Mouse (Mus musculus) layer of hippocampus, adult 8-10 months (tissue): ENCODE results near the gene P4ha2. TPM values are rescaled to one million over a fixed set of nuclear protein-coding genes. Genes with fewer than 3 reads are reported as not detected.
A peak's percentile ranks its signal among the peaks of the same experiment; 100 is the strongest.
"Not testable (repeated sequence)": the region's sequence is repeated elsewhere in the genome, so short reads cannot be mapped to it uniquely, and the experiment has no call there.

Experiments used
- DNase-seq, 2 experiments: peaks; one replicate each; pipeline ENCODE4 v3.0.0; 2022; ENCODE audit warnings: low spot score in 2 of 2
- total RNA-seq, 4 experiments: library from RNA; stranded (reverse); gene quantifications; 2 replicates each; pipeline ENCODE4 v1.2.4; 2022

Gene P4ha2
- total RNA-seq, 4 experiments from 2014 or later, result 24.3 to 30.8 (median 26.7) TPM

- no peak for DNase-seq
Measured at GRCm38 (mm10) chr11:54134905-54135304, 35.0 kb downstream of the P4ha2 start.

DNA sequence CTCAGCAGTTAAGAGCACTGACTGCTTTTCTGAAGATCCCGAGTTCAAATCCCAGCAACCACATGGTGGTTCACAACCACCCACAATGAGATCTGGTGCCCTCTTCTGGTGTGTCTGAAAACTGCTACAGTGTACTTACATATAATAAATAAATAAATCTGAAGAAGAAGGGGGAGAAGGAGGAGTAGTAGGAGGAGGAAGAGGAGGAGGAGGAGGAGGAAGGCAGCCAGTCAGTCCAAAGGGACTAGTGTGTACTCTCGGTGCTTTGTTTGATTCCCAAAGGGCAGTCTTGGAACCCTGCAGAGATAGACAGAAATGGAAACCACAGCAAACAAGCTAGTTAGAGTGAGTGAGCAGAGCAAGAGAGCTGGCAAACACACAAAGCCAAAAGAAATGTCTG lies 40.3 kb downstream of the P4ha2 start:
- DNase-seq, result not testable (repeated sequence)

- no peak for DNase-seq
Measured at GRCm38 (mm10) chr11:54141200-54141971, 41.5 kb downstream of the P4ha2 start.

GRCm38 (mm10) chr11:54144886-54145285 lies 45.0 kb downstream of the P4ha2 start:
- DNase-seq, result peak in 1 of 2 experiments; percentile 60

GRCm38 (mm10) chr11:54145990-54146389 lies 46.1 kb downstream of the P4ha2 start:
- DNase-seq, result no peak

GRCm38 (mm10) chr11:54149791-54150465 lies 50.0 kb downstream of the P4ha2 start:
- DNase-seq, result no peak

GRCm38 (mm10) chr11:54151141-54151540 lies 51.2 kb downstream of the P4ha2 start:
- no peak for DNase-seq

DNA sequence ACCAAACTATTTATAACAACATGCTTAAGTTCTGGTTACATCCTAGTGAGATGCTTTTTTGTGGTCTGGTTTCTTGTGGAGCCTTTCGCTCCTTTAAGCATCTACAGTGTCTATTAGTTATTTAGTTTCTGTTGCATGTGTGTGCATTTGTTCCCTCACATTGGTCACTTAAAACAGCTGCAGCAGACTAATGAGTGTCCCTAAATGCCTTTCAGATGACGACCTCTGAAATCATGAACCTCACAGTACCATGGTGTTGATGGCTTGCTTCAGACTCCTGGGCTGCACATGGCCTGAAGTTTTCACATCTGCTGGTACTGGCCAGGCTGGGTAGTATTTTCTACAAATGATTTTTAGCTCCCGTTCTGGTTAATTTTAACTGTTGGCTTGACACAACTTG lies 53.1 kb downstream of the P4ha2 start:
- DNase-seq, result no peak

DNA sequence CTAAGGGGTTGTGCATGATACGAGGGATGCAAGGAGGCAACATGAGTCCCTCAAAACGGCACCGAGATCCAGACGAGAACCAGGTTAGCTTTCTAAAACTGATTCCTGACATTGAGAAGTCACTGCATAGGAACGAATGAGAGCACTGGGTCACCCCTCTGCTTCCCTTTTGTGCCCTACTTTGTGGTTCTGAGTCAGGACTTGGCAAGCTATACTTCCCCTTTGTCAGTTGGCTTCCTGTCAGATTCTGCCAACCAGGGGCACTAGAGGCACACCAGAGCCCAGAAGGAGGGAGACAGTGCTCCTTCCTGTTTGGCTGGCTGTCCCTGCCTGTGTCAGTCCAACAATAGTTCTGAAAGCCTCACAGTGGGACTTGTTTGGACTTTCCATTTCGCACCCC lies 56.0 kb downstream of the P4ha2 start:
- DNase-seq, result peak; percentile 7 to 20

DNA sequence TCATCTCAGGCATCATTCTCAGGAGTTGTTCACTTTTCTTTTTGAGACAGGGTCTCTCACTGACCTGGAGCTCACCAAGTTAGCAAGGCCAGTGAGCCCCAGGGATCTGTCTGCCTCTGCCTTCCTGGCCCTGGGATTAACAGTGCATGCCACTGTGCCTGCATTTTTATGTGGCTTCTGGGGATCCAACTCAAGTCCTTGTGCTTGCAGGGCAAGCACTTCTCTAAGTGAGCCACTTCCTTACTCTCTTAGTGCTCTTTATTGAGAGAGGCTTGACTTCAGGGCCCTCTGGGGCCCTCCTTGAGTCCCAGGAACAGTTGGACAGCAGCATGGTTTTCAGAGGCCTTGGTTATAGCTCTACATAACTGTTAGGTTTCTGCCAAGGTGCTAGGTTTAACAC lies 56.6 kb downstream of the P4ha2 start:
- DNase-seq, result no peak

DNA sequence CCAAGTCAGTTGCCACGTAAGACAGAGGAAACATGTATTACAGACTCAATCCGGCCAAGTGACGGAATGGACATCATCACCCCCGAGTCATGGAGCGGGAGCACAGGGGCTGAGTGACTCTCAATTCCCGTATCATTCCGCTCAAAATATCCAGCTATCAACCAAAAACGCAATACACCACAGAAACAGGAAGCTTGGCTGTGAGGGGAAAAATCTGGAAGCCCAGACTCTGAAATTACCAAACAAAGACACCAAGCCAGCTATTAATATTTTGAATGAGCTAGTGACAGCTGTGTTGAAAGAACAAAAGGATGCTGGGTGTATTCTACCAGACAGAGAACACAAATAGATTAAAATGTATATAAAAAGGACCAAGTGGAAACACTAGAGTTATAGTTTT lies 57.7 kb downstream of the P4ha2 start:
- DNase-seq, result peak; percentile 15 to 26

DNA sequence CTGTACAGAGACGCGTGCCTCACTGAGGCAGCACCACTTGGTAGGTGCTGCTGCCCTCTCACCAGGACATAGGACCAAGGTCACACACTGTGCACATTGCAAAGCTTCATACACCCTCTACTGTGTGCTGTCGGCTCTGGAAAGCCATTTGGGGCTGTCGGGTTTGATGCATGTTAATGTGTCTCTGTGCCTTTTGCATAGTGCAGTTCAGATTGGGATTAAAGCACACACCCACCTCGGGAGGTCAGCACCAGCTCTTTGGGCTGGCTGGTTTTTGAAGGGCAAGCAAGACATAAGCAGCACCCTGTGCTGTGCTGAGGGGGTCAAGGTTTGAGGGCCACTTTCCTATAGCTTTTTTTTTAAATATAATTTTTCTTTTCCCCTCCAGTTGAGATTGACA lies 60.5 kb downstream of the P4ha2 start:
- DNase-seq, result no peak

DNA sequence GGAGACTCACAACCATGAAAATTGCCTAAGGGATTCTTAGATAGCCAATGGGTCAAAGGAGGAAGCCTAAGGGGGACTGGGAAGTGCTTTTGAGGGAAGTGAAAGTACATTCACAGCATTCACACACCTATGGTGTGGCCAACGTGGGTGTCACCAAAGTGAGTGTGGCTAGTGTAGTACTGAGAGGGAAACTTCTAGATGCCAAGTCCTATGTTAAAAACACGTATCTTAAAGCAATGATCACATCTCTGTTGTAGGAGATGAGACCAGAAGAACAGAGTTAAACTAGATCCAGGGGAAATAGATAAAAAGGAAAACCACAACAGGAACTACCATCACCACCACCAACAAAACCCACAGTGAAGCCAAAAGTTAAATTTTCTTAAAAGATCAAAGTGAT lies 61.0 kb downstream of the P4ha2 start:
- DNase-seq, result no peak

GRCm38 (mm10) chr11:54161514-54161913 lies 61.6 kb downstream of the P4ha2 start:
- no peak for DNase-seq

DNA sequence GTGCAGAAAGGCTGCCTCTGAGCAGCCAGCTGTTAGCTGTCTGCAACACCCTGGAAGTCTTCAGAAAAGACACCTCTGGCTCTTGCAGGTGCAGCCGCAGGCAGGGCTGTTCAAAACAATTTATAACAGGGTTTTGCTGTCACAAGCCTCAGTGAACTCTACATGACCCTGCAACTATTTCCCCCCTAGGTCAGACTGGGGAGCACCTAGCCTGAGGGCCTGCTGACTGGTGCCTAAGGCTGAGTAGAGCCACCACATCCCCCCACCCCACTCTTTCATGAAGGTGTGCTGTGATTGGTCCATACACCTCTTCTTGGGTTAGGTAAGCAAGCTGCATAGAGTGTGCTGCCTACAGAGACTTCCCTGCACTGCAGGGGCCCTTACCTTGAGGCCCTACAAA lies 63.1 kb downstream of the P4ha2 start:
- no peak for DNase-seq

- no peak for DNase-seq
Measured at GRCm38 (mm10) chr11:54169432-54170295, 69.8 kb downstream of the P4ha2 start.

DNA sequence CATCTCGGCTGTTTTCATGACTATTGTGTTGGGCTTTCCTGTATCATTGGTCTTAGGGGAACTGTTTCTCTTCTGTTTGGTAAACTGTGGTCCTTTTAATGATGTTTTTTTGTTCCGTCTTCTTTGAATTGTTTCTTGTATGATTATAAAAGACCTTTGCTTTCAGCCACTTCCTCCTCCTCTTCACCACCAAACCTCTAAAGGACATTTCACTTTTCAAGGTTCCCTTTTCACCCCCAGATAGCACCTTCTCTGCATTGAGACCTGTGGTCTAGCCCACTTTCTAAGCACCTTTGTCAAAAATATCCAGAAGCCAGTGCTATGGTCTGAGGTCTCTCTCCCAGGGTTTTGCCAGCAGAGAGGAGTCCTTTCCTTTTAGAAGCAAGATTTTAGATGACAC lies 71.3 kb downstream of the P4ha2 start:
- no peak for DNase-seq

DNA sequence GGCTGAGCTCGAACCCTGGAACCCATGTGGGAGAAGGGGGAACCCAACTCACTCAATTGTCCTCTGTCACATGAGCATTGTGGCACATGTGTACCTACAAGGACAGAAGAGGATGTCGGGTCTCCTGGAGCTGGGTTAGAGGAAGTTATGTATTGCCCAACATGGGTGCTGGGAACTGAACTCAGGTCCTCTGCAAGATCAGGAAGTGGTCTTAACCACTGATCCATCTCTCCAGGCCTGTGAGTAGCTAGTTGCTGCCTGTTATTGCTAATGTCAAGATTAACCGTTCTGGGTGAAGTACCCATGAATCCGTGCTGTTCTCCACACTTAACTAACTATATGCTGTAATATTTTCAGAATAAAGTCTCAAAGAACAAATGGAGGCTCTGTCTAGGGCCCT lies 74.3 kb downstream of the P4ha2 start:
- DNase-seq, result no peak

GRCm38 (mm10) chr11:54174877-54175276 lies 75.0 kb downstream of the P4ha2 start:
- no peak for DNase-seq
